Mouse (Mus musculus) midbrain, embryonic 12.5 days (tissue): ENCODE measurements around the gene Tsen54. TPM values are rescaled to one million over a fixed set of nuclear protein-coding genes. Genes with fewer than 3 reads are reported as not detected.
"Not testable (repeated sequence)": the region's sequence is repeated elsewhere in the genome, so short reads cannot be mapped to it uniquely, and the experiment has no call there.

ENCODE experiments used
- ATAC-seq: fragments of 200-750 bp; cut with Nextera tagmentation; 2 replicates; pipeline ENCODE4 v1.8.0; 2017; ENCODE audit warnings: low read depth, moderate TSS enrichment, moderate library complexity; ENCODE audit not compliant: low FRiP score
- H3K27ac ChIP-seq: fragments of 300-500 bp; sonication (generic); replicated peaks from 2 replicates; pipeline ENCODE4 v1.5.1; 2016; ENCODE audit warnings: mild to moderate bottlenecking
- H3K27me3 ChIP-seq: fragments of 300-500 bp; sonication (generic); 2 replicates; pipeline ENCODE4 v1.6.1; 2016; ENCODE audit warnings: mild to moderate bottlenecking
- H3K36me3 ChIP-seq: fragments of 300-500 bp; sonication (generic); 2 replicates; pipeline ENCODE4 v1.6.1; 2016
- H3K4me1 ChIP-seq: fragments of 300-500 bp; sonication (generic); 2 replicates; pipeline ENCODE4 v1.6.1; 2016
- H3K4me2 ChIP-seq: fragments of 300-500 bp; sonication (generic); replicated peaks from 2 replicates; pipeline ENCODE4 v1.6.1; 2016; ENCODE audit warnings: mild to moderate bottlenecking, moderate library complexity
- H3K4me3 ChIP-seq: fragments of 300-500 bp; sonication (generic); 2 replicates; pipeline ENCODE4 v1.5.1; 2016; ENCODE audit warnings: mild to moderate bottlenecking
- H3K9ac ChIP-seq: fragments of 300-500 bp; sonication (generic); replicated peaks from 2 replicates; pipeline ENCODE4 v1.6.1; 2016; ENCODE audit warnings: mild to moderate bottlenecking, moderate library complexity
- H3K9me3 ChIP-seq: fragments of 300-500 bp; sonication (generic); 2 replicates; pipeline ENCODE4 v1.6.1; 2016; ENCODE audit warnings: mild to moderate bottlenecking
- WGBS: fragments of 180-500 bp; shearing (Covaris S2); methylation state at CpG from one replicate; pipeline ENCODE4 v1.1.7; 2016; 5-methylcytosine and 5-hydroxymethylcytosine counted together
- microRNA-seq: library from miRNA; unstranded; fragments of <30 nt; microRNA quantifications from one replicate; pipeline ENCODE4, GENCODE M21; 2017
- polyA plus RNA-seq: library from polyadenylated mRNA; unstranded; fragments of >200 nt; fragmentation: Nextera tagmentation; extraction: Ambion mirVana; gene quantifications from 2 replicates; pipeline ENCODE4 v1.2.1, GENCODE M21; 2016

Tsen54 gene
- polyA plus RNA-seq, 1 experiment from 2014 or later: 30.9 TPM

- 96% methylated on average over 2 of the region's 2 CpGs for WGBS
- Histone ChIP-seq H3K27me3 (no peaks in the 10 kb centered on the region), H3K36me3 (no peaks in the 10 kb centered on the region), H3K4me3 (no peak overlapping the region), H3K4me2 (no peak overlapping the region), H3K27ac (no peak overlapping the region), H3K9ac (no peak overlapping the region), H3K4me1 (0 out of 2 replicates have a peak, but pooled peaks cover 3% of the 10 kb centered on the region), H3K9me3 (no peaks in the 10 kb centered on the region)
- no peak for ATAC-seq
Observed at GRCm38 (mm10) chr11:115845819-115846218, 31.3 kb downstream of the Tsen54 start.

- H3K36me3 ChIP-seq: no peaks in the 10 kb centered on the region
- no peak for ATAC-seq
- no peak overlapping the region for H3K4me2 ChIP-seq
- no peaks in the 10 kb centered on the region for H3K9me3 ChIP-seq
- H3K27ac ChIP-seq: no peak overlapping the region
- H3K4me1 ChIP-seq: peaks cover 8% of the 10 kb centered on the region
- H3K27me3 ChIP-seq: peaks cover 41% of the 10 kb centered on the region
- WGBS: 76% methylated on average over 6 of the region's 6 CpGs
- H3K4me3 ChIP-seq: no peak overlapping the region
- H3K9ac ChIP-seq: no peak overlapping the region
Observed at GRCm38 (mm10) chr11:115854674-115855073, 40.1 kb downstream of the Tsen54 start.

DNA sequence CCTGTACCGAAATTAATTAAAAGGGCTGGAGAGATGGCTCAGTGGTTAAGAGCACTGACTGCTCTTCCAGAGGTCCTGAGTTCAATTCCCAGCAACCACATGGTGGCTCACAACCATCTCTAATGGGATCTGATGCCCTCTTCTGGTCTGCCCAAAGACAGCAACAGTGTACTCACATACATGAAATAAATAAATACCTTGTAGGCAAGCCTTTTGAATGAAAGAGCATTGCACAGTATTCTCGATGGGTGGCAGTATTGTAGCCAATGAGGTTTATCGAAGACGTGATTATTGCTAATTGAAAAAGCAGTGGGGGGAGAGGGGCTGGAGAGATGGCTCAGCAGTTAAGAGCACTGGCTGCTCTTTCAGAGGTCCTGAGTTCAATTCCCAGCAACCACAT is 42.6 kb downstream of the Tsen54 start:
- H3K27me3 ChIP-seq: peaks cover 66% of the 10 kb centered on the region
- H3K4me1 ChIP-seq, ATAC-seq, H3K27ac ChIP-seq, H3K36me3 ChIP-seq, H3K4me2 ChIP-seq, H3K9ac ChIP-seq, H3K4me3 ChIP-seq, H3K9me3 ChIP-seq: not testable (repeated sequence)
- 92% methylated on average over 4 of the region's 4 CpGs for WGBS

- no peaks in the 10 kb centered on the region for H3K36me3 ChIP-seq
- no peak overlapping the region for H3K4me3 ChIP-seq
- H3K9ac ChIP-seq: 0 out of 2 replicates have a peak overlapping the region, but pooled peaks have one; percentile 2
- ATAC-seq: no peak
- no peaks in the 10 kb centered on the region for H3K9me3 ChIP-seq
- no peak overlapping the region for H3K27ac ChIP-seq
- H3K4me1 ChIP-seq: peaks cover 8% of the 10 kb centered on the region
- H3K27me3 ChIP-seq: peaks cover 73% of the 10 kb centered on the region
- no peak overlapping the region for H3K4me2 ChIP-seq
- WGBS: 55% methylated on average over 13 of the region's 13 CpGs
Observed at GRCm38 (mm10) chr11:115857936-115858335, 43.4 kb downstream of the Tsen54 start.

- H3K4me1 ChIP-seq: peaks cover 8% of the 10 kb centered on the region
- H3K36me3 ChIP-seq: no peaks in the 10 kb centered on the region
- H3K9me3 ChIP-seq: no peaks in the 10 kb centered on the region
- H3K4me2 ChIP-seq: peak within 1 kb of the TSS; percentile 48
- ATAC-seq: no peak
- H3K9ac ChIP-seq: 0 out of 2 replicates have a peak within 1 kb of the TSS, but pooled peaks have one; percentile 39
- peak within 1 kb of the TSS; percentile 31 for H3K4me3 ChIP-seq
- H3K27me3 ChIP-seq: peaks cover 73% of the 10 kb centered on the region
- 11% methylated on average over 27 of the region's 27 CpGs for WGBS
- no peak within 1 kb of the TSS for H3K27ac ChIP-seq
Observed at GRCm38 (mm10) chr11:115858354-115858753, 43.8 kb downstream of the Tsen54 start, which contains the start of gene Myo15b. Gene Myo15b, plus strand, starts transcription at chr11:115858406.

GRCm38 (mm10) chr11:115859143-115859945 is 44.8 kb downstream of the Tsen54 start:
- 0 out of 2 replicates have a peak overlapping the region, but pooled peaks have one; percentile 39 for H3K9ac ChIP-seq
- peaks cover 73% of the 10 kb centered on the region for H3K27me3 ChIP-seq
- H3K9me3 ChIP-seq: no peaks in the 10 kb centered on the region
- peak overlapping the region; percentile 31 for H3K4me3 ChIP-seq
- H3K27ac ChIP-seq: no peak overlapping the region
- no peaks in the 10 kb centered on the region for H3K36me3 ChIP-seq
- 2% methylated on average over 74 of the region's 75 CpGs for WGBS
- peak; percentile 74 for ATAC-seq
- H3K4me1 ChIP-seq: peaks cover 8% of the 10 kb centered on the region
- peak overlapping the region; percentile 48 for H3K4me2 ChIP-seq

GRCm38 (mm10) chr11:115863895-115864294 is 49.4 kb downstream of the Tsen54 start:
- H3K9ac ChIP-seq: no peak overlapping the region
- 86% methylated on average over 8 of the region's 8 CpGs for WGBS
- H3K36me3 ChIP-seq: no peaks in the 10 kb centered on the region
- no peak for ATAC-seq
- H3K9me3 ChIP-seq: no peaks in the 10 kb centered on the region
- H3K4me2 ChIP-seq: no peak overlapping the region
- H3K4me3 ChIP-seq: no peak overlapping the region
- H3K27me3 ChIP-seq: peaks cover 43% of the 10 kb centered on the region
- H3K27ac ChIP-seq: no peak overlapping the region
- H3K4me1 ChIP-seq: peaks cover 7% of the 10 kb centered on the region

GRCm38 (mm10) chr11:115869393-115869792 is 54.9 kb downstream of the Tsen54 start:
- 87% methylated on average over 8 of the region's 8 CpGs for WGBS
- ATAC-seq: no peak

DNA sequence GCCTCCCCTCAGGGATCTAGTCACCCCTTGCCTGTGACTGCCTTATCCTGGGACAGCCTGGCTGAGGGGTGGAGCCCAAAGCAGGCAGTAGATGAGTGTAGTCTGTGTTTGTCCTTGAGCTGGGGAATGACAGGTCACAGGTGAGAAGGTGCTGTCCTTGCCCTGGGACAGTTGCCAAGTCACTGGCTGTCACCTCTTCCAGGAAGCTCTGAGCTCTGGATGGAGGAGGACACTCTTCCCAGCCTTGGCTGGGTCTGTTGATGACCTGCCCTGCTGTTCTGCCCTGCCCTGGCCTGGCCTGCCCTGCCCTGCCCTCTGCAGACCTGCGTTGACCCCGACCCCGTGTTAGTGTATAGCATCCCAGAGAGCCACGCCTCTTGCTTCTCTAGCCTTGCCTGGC is 57.9 kb downstream of the Tsen54 start:
- 75% methylated on average over 4 of the region's 4 CpGs for WGBS
- Histone ChIP-seq H3K4me1 (no peaks in the 10 kb centered on the region), H3K27ac (no peak overlapping the region), H3K36me3 (no peaks in the 10 kb centered on the region), H3K4me3 (no peak overlapping the region), H3K27me3 (peaks cover 11% of the 10 kb centered on the region; the same call in 1 of the 2 replicates), H3K9me3 (no peaks in the 10 kb centered on the region), H3K4me2 (no peak overlapping the region), H3K9ac (no peak overlapping the region)
- ATAC-seq: no peak

More at GRCm38 (mm10) chr11:115869393-115869792, 54.9 kb downstream of the Tsen54 start:
- Histone ChIP-seq H3K9ac (no peak overlapping the region), H3K36me3 (no peaks in the 10 kb centered on the region), H3K9me3 (no peaks in the 10 kb centered on the region), H3K27ac (no peak overlapping the region), H3K4me2 (no peak overlapping the region), H3K4me1 (no peaks in the 10 kb centered on the region), H3K27me3 (peaks cover 11% of the 10 kb centered on the region), H3K4me3 (no peak overlapping the region)

Small RNAs within 50 kb of the gene (microRNA-seq; reads per million reads assigned to microRNA genes)
- 0.70 reads per million for gene Mir5621

Other genes starting within 250 kb of the Tsen54 start
- gene Mrps7, start 210.8 kb upstream of the Tsen54 start, polyA plus RNA-seq: 85.7 and 89.0 TPM in 2 replicates
- gene Gga3, start 210.7 kb upstream of the Tsen54 start, polyA plus RNA-seq: 34.6 and 37.2 TPM in 2 replicates
- 12.2 and 15.1 TPM in 2 replicates for gene Mif4gd, start 201.8 kb upstream of the Tsen54 start, polyA plus RNA-seq
- 26.2 and 26.9 TPM in 2 replicates for gene Slc25a19, start 186.4 kb upstream of the Tsen54 start, polyA plus RNA-seq
- 137 and 149 TPM in 2 replicates for gene Grb2, start 106.1 kb upstream of the Tsen54 start, polyA plus RNA-seq
- gene Tmem94, start 49.3 kb upstream of the Tsen54 start, polyA plus RNA-seq: 42.4 and 47.0 TPM in 2 replicates
- 15.5 and 17.0 TPM in 2 replicates for gene Caskin2, start 1.1 kb upstream of the Tsen54 start, polyA plus RNA-seq
- 3.7 and 4.4 TPM in 2 replicates for gene Llgl2, start 9.3 kb downstream of the Tsen54 start, polyA plus RNA-seq
- gene Myo15b, start 43.7 kb downstream of the Tsen54 start, polyA plus RNA-seq: 0.13 and 0.37 TPM in 2 replicates
- 0.88 and 0.98 TPM in 2 replicates for gene Smim5, start 85.2 kb downstream of the Tsen54 start, polyA plus RNA-seq
- gene Smim6, start 97.3 kb downstream of the Tsen54 start, polyA plus RNA-seq: 0.98 and 1.2 TPM in 2 replicates
- 55.9 and 61.8 TPM in 2 replicates for gene Sap30bp, start 118.6 kb downstream of the Tsen54 start, polyA plus RNA-seq
- gene Recql5, start 118.8 kb downstream of the Tsen54 start, polyA plus RNA-seq: 29.9 and 30.1 TPM in 2 replicates
- gene Itgb4, start 160.0 kb downstream of the Tsen54 start, polyA plus RNA-seq: 0.59 and 1.3 TPM in 2 replicates
- 75.3 and 92.6 TPM in 2 replicates for gene Galk1, start 198.0 kb downstream of the Tsen54 start, polyA plus RNA-seq
- gene H3f3b, start 213.2 kb downstream of the Tsen54 start, polyA plus RNA-seq: 2,249 and 2,254 TPM in 2 replicates
- 50.3 and 51.5 TPM in 2 replicates for gene Unk, start 215.6 kb downstream of the Tsen54 start, polyA plus RNA-seq